ENCODE assay signal across 8 mouse cellular contexts in the genomic region with DNA sequence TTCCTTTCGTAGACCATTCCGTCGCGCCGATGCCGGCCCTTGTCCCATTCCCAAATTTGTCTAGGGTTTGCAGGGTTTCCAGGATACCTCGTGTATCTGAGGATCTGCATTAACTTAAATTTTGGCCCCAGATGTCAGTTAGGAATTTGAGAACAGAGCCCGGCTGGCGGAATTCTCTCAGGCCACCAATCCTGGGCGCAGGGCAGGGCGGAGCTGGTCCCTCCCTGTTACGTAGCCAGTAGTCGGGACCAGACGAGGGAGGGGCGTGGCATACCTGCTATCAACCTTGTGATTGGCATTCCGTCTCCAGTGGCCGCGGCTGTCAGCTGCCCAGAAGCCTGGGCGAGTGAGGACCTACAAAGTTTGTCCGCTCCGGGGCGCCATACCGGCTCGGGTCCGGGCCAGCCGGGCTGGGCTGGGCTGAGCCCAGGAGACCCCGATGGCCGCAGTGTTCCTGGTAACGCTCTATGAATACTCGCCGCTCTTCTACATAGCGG. TPM values are rescaled to one million over a fixed set of nuclear protein-coding genes. Genes with fewer than 3 reads are reported as not detected.
DNase-seq lines count a peak whose midpoint lies in the region; ATAC-seq and TF ChIP-seq lines count a peak whose summit lies in the region.

TSS of gene Cgrrf1 (plus strand) at position 289 of the 497 bp plus-strand sequence.

- H3K27me3 ChIP-seq in kidney, embryonic 14.5 days (ENCODE audit: control insufficient read depth, insufficient read depth, low read length), result no peaks in the 10 kb centered on the region
- no peaks in the 10 kb centered on the region for H3K27me3 ChIP-seq in limb, embryonic 15.5 days

- TF ChIP-seq CTCF in bone marrow macrophage, adult 2 months (IDR thresholded peaks at IDR 0.05; ENCODE audit: low read depth, low read length), result no peak
- TF ChIP-seq CTCF in embryonic fibroblast, embryonic 13.5 days (IDR thresholded peaks at IDR 0.05; ENCODE audit: borderline replicate concordance, insufficient read depth, low read length), result no peak

- no peaks in the 10 kb centered on the region for H3K9me3 ChIP-seq in kidney, embryonic 14.5 days (ENCODE audit: control insufficient read depth, low read length)
- no peaks in the 10 kb centered on the region for H3K9me3 ChIP-seq in limb, embryonic 15.5 days

- H3K36me3 ChIP-seq in kidney, embryonic 14.5 days (ENCODE audit: control insufficient read depth, insufficient read depth, low read length), result no peaks in the 10 kb centered on the region
- H3K36me3 ChIP-seq in limb, embryonic 15.5 days, result no peaks in the 10 kb centered on the region

- peak within 1 kb of the TSS; percentile 90 for H3K4me3 ChIP-seq in bone marrow macrophage, adult 2 months (ENCODE audit: insufficient read depth, low read length)
- H3K4me3 ChIP-seq in embryonic fibroblast, embryonic 13.5 days (ENCODE audit: insufficient read depth, low read length), result peak within 1 kb of the TSS; percentile 79
- H3K4me3 ChIP-seq in kidney, embryonic 14.5 days (ENCODE audit: low read length), result peak within 1 kb of the TSS; percentile 88
- H3K4me3 ChIP-seq in limb, embryonic 15.5 days, result peak within 1 kb of the TSS; percentile 75

- no peak for TF ChIP-seq POLR2A in bone marrow macrophage, adult 2 months (IDR thresholded peaks at IDR 0.05; ENCODE audit: borderline replicate concordance, low read depth, low read length)
- peak; percentile 81 for TF ChIP-seq POLR2A in embryonic fibroblast, embryonic 13.5 days (IDR thresholded peaks at IDR 0.05; ENCODE audit: low read depth, low read length)

- peaks cover 12% of the 10 kb centered on the region for H3K4me1 ChIP-seq in bone marrow macrophage, adult 2 months (ENCODE audit: control insufficient read depth, insufficient read depth, low read length)
- H3K4me1 ChIP-seq in embryonic fibroblast, embryonic 13.5 days (ENCODE audit: control insufficient read depth, insufficient read depth, low read length), result no peaks in the 10 kb centered on the region; the same call in 1 of the 2 replicates
- 0 out of 2 replicates have a peak, but pooled peaks cover 2% of the 10 kb centered on the region for H3K4me1 ChIP-seq in kidney, embryonic 14.5 days (ENCODE audit: control insufficient read depth, insufficient read depth, low read length)
- H3K4me1 ChIP-seq in limb, embryonic 15.5 days, result peaks cover 9% of the 10 kb centered on the region

- ATAC-seq in kidney, embryonic 14.5 days (ENCODE audit: low FRiP score, low TSS enrichment), result peak; percentile 98
- peak; percentile 97 for ATAC-seq in limb, embryonic 15.5 days (ENCODE audit: insufficient number of reproducible peaks, low FRiP score, low TSS enrichment, low read depth)

- peak within 1 kb of the TSS; percentile 73 for H3K4me2 ChIP-seq in kidney, embryonic 14.5 days (replicated peaks; ENCODE audit: low read depth, low read length)
- H3K4me2 ChIP-seq in limb, embryonic 15.5 days, result peak within 1 kb of the TSS; percentile 86

- DNase-seq in A20 (ENCODE audit: low read depth, low spot score), result peak; percentile 96
- DNase-seq in heart, adult 9 months (ENCODE audit: low spot score in 2 of 2), result peak; percentile 96 to 98
- DNase-seq in monocyte, adult 2 months (ENCODE audit: low read depth in 1 of 2, low spot score in 2 of 2), result peak; percentile 87 to 89
- DNase-seq in spleen, postnatal 36 days (ENCODE audit: low spot score in 2 of 2), result peak; percentile 96 to 97

- peak within 1 kb of the TSS; percentile 65 for H3K27ac ChIP-seq in bone marrow macrophage, adult 2 months (ENCODE audit: insufficient read depth, low read depth, low read length)
- H3K27ac ChIP-seq in embryonic fibroblast, embryonic 13.5 days (ENCODE audit: insufficient read depth, low read length), result peak within 1 kb of the TSS; percentile 15; the same call in 1 of the 2 replicates
- H3K27ac ChIP-seq in kidney, embryonic 14.5 days (ENCODE audit: low read depth, low read length), result peak within 1 kb of the TSS; percentile 44
- peak within 1 kb of the TSS; percentile 73 for H3K27ac ChIP-seq in limb, embryonic 15.5 days

- H3K9ac ChIP-seq in kidney, embryonic 14.5 days (ENCODE audit: low read depth, low read length), result peak within 1 kb of the TSS; percentile 84
- H3K9ac ChIP-seq in limb, embryonic 15.5 days, result peak within 1 kb of the TSS; percentile 71

- under 1% methylated on average over 32 of the region's 32 CpGs for WGBS in kidney, embryonic 14.5 days
- under 1% methylated on average over 32 of the region's 32 CpGs for WGBS in limb, embryonic 15.5 days

RNA-seq across cellular contexts. Expression of gene Cgrrf1, which starts in this region (rescaled TPM):
- polyA plus RNA-seq in bone marrow macrophage, adult 2 months (2012; ENCODE audit: insufficient read depth, insufficient read length, missing spikeins), result 33.9 and 37.2 TPM in 2 replicates
- 29.6 and 34.5 TPM in 2 replicates for polyA plus RNA-seq in embryonic fibroblast, embryonic 13.5 days (2011; ENCODE audit: insufficient read length, low read depth, missing spikeins)
- polyA plus RNA-seq in kidney, embryonic 14.5 days (2014; fragmentation: Nextera tagmentation; extraction: Ambion mirVana), result 30.6 and 38.6 TPM in 2 replicates
- 21.0 and 22.7 TPM in 2 replicates for polyA plus RNA-seq in limb, embryonic 15.5 days (2015; fragmentation: Nextera tagmentation; extraction: Ambion mirVana)

Comparison
In these comparisons a context has a peak if more than half of its experiments do, and no peak if none do; other contexts are left out.
1. Peak in every context shown above with its lines: DNase-seq, ATAC-seq, H3K4me3 ChIP-seq and H3K27ac ChIP-seq.
2. H3K27ac ChIP-seq: peak in every context shown above with its lines; median percentile 73 in limb, embryonic 15.5 days; 65 in bone marrow macrophage, adult 2 months; 44 in kidney, embryonic 14.5 days; 15 in embryonic fibroblast, embryonic 13.5 days.